Mouse (Mus musculus): ENCODE data around the gene 1700028J19Rik. TPM values are rescaled to one million over a fixed set of nuclear protein-coding genes. Genes with fewer than 3 reads are reported as not detected.

The 1700028J19Rik gene
- 1.2 TPM in 1 of 2 replicates, not detected in the other for total RNA-seq (2014; rRNA removed)
- 1.6 TPM in 2 replicates for polyA plus RNA-seq (2015; fragmentation: Nextera tagmentation; extraction: Ambion mirVana)

- H3K9ac ChIP-seq (replicated peaks; ENCODE audit: low read length): peak within 1 kb of the TSS; percentile 99
- peaks cover 15% of the 10 kb centered on the region for H3K36me3 ChIP-seq (ENCODE audit: insufficient read depth, low read length)
- 1% methylated on average over 62 of the region's 62 CpGs for WGBS
- H3K4me3 ChIP-seq (ENCODE audit: low read length): peak within 1 kb of the TSS; percentile 91
- H3K4me2 ChIP-seq (ENCODE audit: low read depth, low read length): peak within 1 kb of the TSS; percentile 82
- no peaks in the 10 kb centered on the region for H3K27me3 ChIP-seq (ENCODE audit: insufficient read depth, low read length)
- peaks cover 10% of the 10 kb centered on the region for H3K4me1 ChIP-seq (ENCODE audit: insufficient read depth, low read length)
- TF ChIP-seq CTCF (IDR thresholded peaks at IDR 0.05; ENCODE audit: low read depth): no peak; the same call in 1 of the 2 replicates
- H3K9me3 ChIP-seq (ENCODE audit: low read length): no peaks in the 10 kb centered on the region
- peak within 1 kb of the TSS; percentile 98 for H3K27ac ChIP-seq
- DNase-seq (ENCODE audit: low spot score) (peak; percentile 96), ATAC-seq (peak; percentile 89)
Measured at GRCm38 (mm10) chr7:44246055-44246983, at the start of gene 1700028J19Rik, which contains the start of gene 2410002F23Rik. Gene 1700028J19Rik (minus strand): TSS chr7:44246695. Gene 2410002F23Rik (plus strand): TSS chr7:44246722.

- no peak overlapping the region for H3K4me2 ChIP-seq (ENCODE audit: low read depth, low read length)
- H3K27ac ChIP-seq: no peak overlapping the region
- H3K9ac ChIP-seq (replicated peaks; ENCODE audit: low read length): no peak overlapping the region
- H3K4me1 ChIP-seq (ENCODE audit: insufficient read depth, low read length): no peaks in the 10 kb centered on the region
- no peak overlapping the region for H3K4me3 ChIP-seq (ENCODE audit: low read length)
- TF ChIP-seq CTCF (IDR thresholded peaks at IDR 0.05; ENCODE audit: low read depth): no peak
- DNase-seq (ENCODE audit: low spot score) (no peak), ATAC-seq (no peak)
- H3K27me3 ChIP-seq (ENCODE audit: insufficient read depth, low read length): no peaks in the 10 kb centered on the region
- 0 out of 2 replicates have a peak, but pooled peaks cover 3% of the 10 kb centered on the region for H3K9me3 ChIP-seq (ENCODE audit: low read length)
- 53% methylated on average over 4 of the region's 4 CpGs for WGBS
- no peaks in the 10 kb centered on the region for H3K36me3 ChIP-seq (ENCODE audit: insufficient read depth, low read length)
Measured at GRCm38 (mm10) chr7:44291418-44291817, 44.9 kb upstream of the 1700028J19Rik start.

GRCm38 (mm10) chr7:44290986-44291385 is 44.5 kb upstream of the 1700028J19Rik start:
- Histone ChIP-seq H3K27ac (no peak overlapping the region), H3K36me3 (ENCODE audit: insufficient read depth, low read length) (no peaks in the 10 kb centered on the region), H3K9ac (replicated peaks; ENCODE audit: low read length) (no peak overlapping the region), H3K27me3 (ENCODE audit: insufficient read depth, low read length) (no peaks in the 10 kb centered on the region), H3K9me3 (ENCODE audit: low read length) (0 out of 2 replicates have a peak, but pooled peaks cover 3% of the 10 kb centered on the region), H3K4me3 (ENCODE audit: low read length) (no peak overlapping the region), H3K4me2 (ENCODE audit: low read depth, low read length) (no peak overlapping the region), H3K4me1 (ENCODE audit: insufficient read depth, low read length) (no peaks in the 10 kb centered on the region)
- DNase-seq (ENCODE audit: low spot score) (no peak), ATAC-seq (no peak)
- 82% methylated on average over 4 of the region's 4 CpGs for WGBS
- no peak for TF ChIP-seq CTCF (IDR thresholded peaks at IDR 0.05; ENCODE audit: low read depth)

GRCm38 (mm10) chr7:44287760-44288159 is 41.3 kb upstream of the 1700028J19Rik start:
- DNase-seq (ENCODE audit: low spot score) (no peak), ATAC-seq (no peak)
- Histone ChIP-seq H3K36me3 (ENCODE audit: insufficient read depth, low read length) (no peaks in the 10 kb centered on the region), H3K27me3 (ENCODE audit: insufficient read depth, low read length) (no peaks in the 10 kb centered on the region), H3K4me2 (ENCODE audit: low read depth, low read length) (no peak overlapping the region), H3K4me3 (ENCODE audit: low read length) (no peak overlapping the region), H3K9me3 (ENCODE audit: low read length) (0 out of 2 replicates have a peak, but pooled peaks cover 3% of the 10 kb centered on the region), H3K27ac (no peak overlapping the region), H3K9ac (replicated peaks; ENCODE audit: low read length) (no peak overlapping the region), H3K4me1 (ENCODE audit: insufficient read depth, low read length) (no peaks in the 10 kb centered on the region)
- no peak for TF ChIP-seq CTCF (IDR thresholded peaks at IDR 0.05; ENCODE audit: low read depth)
- 73% methylated on average over 7 of the region's 7 CpGs for WGBS

- peak; percentile 55; the same call in 1 of the 2 replicates for ATAC-seq
- H3K4me1 ChIP-seq (ENCODE audit: insufficient read depth, low read length): no peaks in the 10 kb centered on the region
- H3K27ac ChIP-seq: peak overlapping the region; percentile 46; the same call in 1 of the 2 replicates
- no peaks in the 10 kb centered on the region for H3K36me3 ChIP-seq (ENCODE audit: insufficient read depth, low read length)
- H3K9me3 ChIP-seq (ENCODE audit: low read length): 0 out of 2 replicates have a peak, but pooled peaks cover 2% of the 10 kb centered on the region
- H3K4me2 ChIP-seq (ENCODE audit: low read depth, low read length): no peak overlapping the region
- DNase-seq (ENCODE audit: low spot score): peak; percentile 50
- WGBS: 57% methylated on average over 7 of the region's 7 CpGs
- no peaks in the 10 kb centered on the region for H3K27me3 ChIP-seq (ENCODE audit: insufficient read depth, low read length)
- H3K9ac ChIP-seq (replicated peaks; ENCODE audit: low read length): no peak overlapping the region
- no peak for TF ChIP-seq CTCF (IDR thresholded peaks at IDR 0.05; ENCODE audit: low read depth)
- no peak overlapping the region for H3K4me3 ChIP-seq (ENCODE audit: low read length)
Measured at GRCm38 (mm10) chr7:44281586-44281985, 35.1 kb upstream of the 1700028J19Rik start.

- Histone ChIP-seq H3K4me3 (ENCODE audit: low read length) (no peak overlapping the region), H3K27me3 (ENCODE audit: insufficient read depth, low read length) (no peaks in the 10 kb centered on the region), H3K36me3 (ENCODE audit: insufficient read depth, low read length) (no peaks in the 10 kb centered on the region), H3K9ac (replicated peaks; ENCODE audit: low read length) (no peak overlapping the region), H3K9me3 (ENCODE audit: low read length) (0 out of 2 replicates have a peak, but pooled peaks cover 2% of the 10 kb centered on the region), H3K4me2 (ENCODE audit: low read depth, low read length) (no peak overlapping the region), H3K27ac (no peak overlapping the region), H3K4me1 (ENCODE audit: insufficient read depth, low read length) (no peaks in the 10 kb centered on the region)
- DNase-seq (ENCODE audit: low spot score) (peak; percentile 33), ATAC-seq (peak; percentile 22)
- no peak for TF ChIP-seq CTCF (IDR thresholded peaks at IDR 0.05; ENCODE audit: low read depth)
- 64% methylated on average over 1 of the region's 1 CpGs for WGBS
Measured at GRCm38 (mm10) chr7:44280959-44281358, 34.5 kb upstream of the 1700028J19Rik start.

All from hindbrain, postnatal 0 days (tissue).